Mouse (Mus musculus) kidney, embryonic 16.5 days (tissue): ENCODE measurements around the gene Prkcg. TPM values are rescaled to one million over a fixed set of nuclear protein-coding genes. Genes with fewer than 3 reads are reported as not detected.

Experiments used
- ATAC-seq: fragments of 200-750 bp; cut with Nextera tagmentation; 2 replicates; pipeline ENCODE4 v1.8.0; 2017; ENCODE audit warnings: moderate TSS enrichment; ENCODE audit not compliant: low FRiP score, low TSS enrichment
- H3K27ac ChIP-seq: fragments of 300-500 bp; sonication (generic); 2 replicates; pipeline ENCODE4 v1.5.1; 2014; ENCODE audit warnings: low read length
- H3K27me3 ChIP-seq: fragments of 300-500 bp; sonication (generic); 2 replicates; pipeline ENCODE4 v1.6.1; 2014; ENCODE audit warnings: low read length, control low read depth, mixed read lengths; ENCODE audit not compliant: insufficient read depth
- H3K36me3 ChIP-seq: fragments of 300-500 bp; sonication (generic); 2 replicates; pipeline ENCODE4 v1.6.1; 2014; ENCODE audit warnings: low read length, control low read depth, mixed read lengths; ENCODE audit not compliant: insufficient read depth
- H3K4me1 ChIP-seq: fragments of 300-500 bp; sonication (generic); 2 replicates; pipeline ENCODE4 v1.6.1; 2014; ENCODE audit warnings: low read length, control low read depth, mixed read lengths; ENCODE audit not compliant: insufficient read depth
- H3K4me2 ChIP-seq: fragments of 300-500 bp; sonication (generic); replicated peaks from 2 replicates; pipeline ENCODE4 v1.6.1; 2014; ENCODE audit warnings: low read depth, low read length
- H3K4me3 ChIP-seq: fragments of 300-500 bp; sonication (generic); 2 replicates; pipeline ENCODE4 v1.5.1; 2014; ENCODE audit warnings: mild to moderate bottlenecking, low read length
- H3K9ac ChIP-seq: fragments of 300-500 bp; sonication (generic); replicated peaks from 2 replicates; pipeline ENCODE4 v1.6.1; 2014; ENCODE audit warnings: low read length
- H3K9me3 ChIP-seq: fragments of 300-500 bp; sonication (generic); 2 replicates; pipeline ENCODE4 v1.6.1; 2016; ENCODE audit warnings: low read length, control low read depth
- WGBS: fragments of 180-500 bp; shearing (Covaris S2); extraction: QIAGEN DNeasy Blood & Tissue Kit; methylation state at CpG from one replicate; pipeline ENCODE4 v1.1.7; 2014; 5-methylcytosine and 5-hydroxymethylcytosine counted together
- polyA plus RNA-seq: library from polyadenylated mRNA; unstranded; fragments of >200 nt; fragmentation: Nextera tagmentation; extraction: Ambion mirVana; gene quantifications from 2 replicates; pipeline ENCODE4 v1.2.1, GENCODE M21; 2015

Prkcg gene
- polyA plus RNA-seq, 1 experiment from 2014 or later, result 0.14 TPM

DNA sequence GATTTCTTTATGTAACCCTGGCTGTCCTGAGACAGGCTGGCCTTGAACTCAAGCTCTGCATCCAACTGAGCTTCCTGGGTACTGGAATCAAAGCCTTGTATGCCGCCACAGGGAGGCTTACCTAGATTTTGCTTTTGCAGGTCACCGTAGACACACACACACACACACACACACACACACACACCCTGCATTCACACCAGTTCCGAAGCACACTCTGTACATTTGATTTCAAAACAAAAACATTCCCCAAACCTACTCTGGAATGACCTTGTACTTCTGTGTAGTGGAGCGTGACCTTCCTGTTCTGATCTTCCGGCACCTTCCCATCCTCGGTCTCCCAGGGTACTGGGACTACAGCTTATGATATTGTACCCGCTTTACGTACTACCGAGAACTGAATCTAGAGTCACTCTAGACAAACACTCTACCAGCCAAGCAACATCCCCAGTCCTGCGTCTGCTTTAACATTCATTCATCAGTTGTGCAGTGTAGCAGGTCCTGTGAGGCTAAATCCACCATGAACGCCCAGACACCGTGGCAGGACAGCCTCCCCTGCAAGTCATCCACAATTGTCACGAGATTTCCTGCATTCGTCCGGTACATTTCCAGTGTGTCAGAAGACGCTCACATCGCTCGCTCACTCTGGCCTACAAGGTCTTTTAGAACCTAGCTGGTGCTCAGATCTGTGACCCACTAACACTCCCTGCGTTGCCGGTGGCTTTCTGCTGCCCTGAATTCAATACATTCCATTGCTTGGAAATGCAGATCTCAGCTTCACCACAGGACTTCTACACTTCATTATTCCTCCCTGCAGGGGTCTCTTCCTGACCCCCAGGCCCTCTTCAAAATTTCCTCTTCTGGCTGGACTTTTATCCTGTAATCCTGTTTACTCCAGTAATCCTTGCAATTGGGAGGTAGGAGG lies 58.6 kb downstream of the Prkcg start:
- Histone ChIP-seq H3K36me3 (0 out of 2 replicates have a peak, but pooled peaks cover 2% of the 10 kb centered on the region), H3K27ac (no peak overlapping the region), H3K4me1 (no peaks in the 10 kb centered on the region), H3K27me3 (no peaks in the 10 kb centered on the region), H3K9ac (no peak overlapping the region), H3K4me2 (no peak overlapping the region), H3K9me3 (no peaks in the 10 kb centered on the region), H3K4me3 (no peak overlapping the region)
- WGBS, result 65% methylated on average over 20 of the region's 20 CpGs
- ATAC-seq, result no peak

DNA sequence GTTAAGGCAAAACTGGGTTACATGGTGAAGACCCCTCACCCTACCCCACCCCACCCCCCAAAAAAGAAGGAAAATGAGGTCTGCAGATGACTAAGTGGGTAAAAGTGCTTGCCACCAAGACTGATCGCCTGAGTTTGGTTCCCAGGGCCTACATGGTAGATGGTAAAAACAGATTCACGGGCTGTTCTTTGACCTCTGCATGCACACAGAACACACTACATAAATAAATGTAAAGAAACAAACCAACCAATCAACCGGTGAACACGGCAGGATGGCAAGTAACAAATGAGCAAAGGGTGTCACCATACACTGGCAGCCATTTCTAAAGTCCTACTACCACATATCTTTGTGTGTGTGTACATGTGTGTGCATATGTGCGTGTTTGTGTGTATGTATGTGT lies 59.3 kb downstream of the Prkcg start:
- no peak overlapping the region for H3K27ac ChIP-seq
- H3K4me3 ChIP-seq, result no peak overlapping the region
- WGBS, result 74% methylated on average over 5 of the region's 5 CpGs
- H3K4me2 ChIP-seq, result no peak overlapping the region
- ATAC-seq, result no peak
- H3K4me1 ChIP-seq, result no peaks in the 10 kb centered on the region
- no peaks in the 10 kb centered on the region for H3K9me3 ChIP-seq
- no peaks in the 10 kb centered on the region for H3K36me3 ChIP-seq
- no peaks in the 10 kb centered on the region for H3K27me3 ChIP-seq
- H3K9ac ChIP-seq, result no peak overlapping the region

DNA sequence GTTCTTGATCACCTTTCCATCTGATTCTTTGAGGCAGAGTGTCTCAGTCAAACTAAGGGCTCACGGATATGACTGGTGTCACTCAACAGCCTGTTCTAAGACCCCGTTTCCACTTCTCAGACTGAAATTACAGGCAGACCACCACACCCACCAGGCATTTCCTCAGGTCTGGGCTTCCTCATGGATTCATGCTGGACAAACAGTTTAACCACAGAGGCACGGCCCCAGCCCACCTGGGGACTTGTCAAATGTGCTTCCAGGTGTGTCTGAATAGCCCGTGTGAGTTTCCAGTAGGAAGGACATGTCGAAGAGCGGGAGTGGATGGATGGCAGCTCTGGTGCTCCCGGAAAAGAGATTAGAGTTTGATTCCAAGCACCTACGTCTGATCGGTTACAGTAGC lies 60.8 kb downstream of the Prkcg start:
- Histone ChIP-seq H3K4me2 (no peak overlapping the region), H3K4me1 (no peaks in the 10 kb centered on the region), H3K27ac (no peak overlapping the region), H3K4me3 (no peak overlapping the region), H3K27me3 (no peaks in the 10 kb centered on the region), H3K36me3 (no peaks in the 10 kb centered on the region), H3K9me3 (no peaks in the 10 kb centered on the region), H3K9ac (no peak overlapping the region)
- no peak for ATAC-seq
- WGBS, result 88% methylated on average over 9 of the region's 9 CpGs

GRCm38 (mm10) chr7:3351536-3351935 lies 62.6 kb downstream of the Prkcg start:
- Histone ChIP-seq H3K36me3 (no peaks in the 10 kb centered on the region), H3K4me2 (no peak overlapping the region), H3K27me3 (no peaks in the 10 kb centered on the region), H3K9me3 (no peaks in the 10 kb centered on the region), H3K4me3 (no peak overlapping the region), H3K4me1 (no peaks in the 10 kb centered on the region), H3K9ac (no peak overlapping the region), H3K27ac (no peak overlapping the region)
- ATAC-seq, result no peak
- 83% methylated on average over 1 of the region's 1 CpGs for WGBS

DNA sequence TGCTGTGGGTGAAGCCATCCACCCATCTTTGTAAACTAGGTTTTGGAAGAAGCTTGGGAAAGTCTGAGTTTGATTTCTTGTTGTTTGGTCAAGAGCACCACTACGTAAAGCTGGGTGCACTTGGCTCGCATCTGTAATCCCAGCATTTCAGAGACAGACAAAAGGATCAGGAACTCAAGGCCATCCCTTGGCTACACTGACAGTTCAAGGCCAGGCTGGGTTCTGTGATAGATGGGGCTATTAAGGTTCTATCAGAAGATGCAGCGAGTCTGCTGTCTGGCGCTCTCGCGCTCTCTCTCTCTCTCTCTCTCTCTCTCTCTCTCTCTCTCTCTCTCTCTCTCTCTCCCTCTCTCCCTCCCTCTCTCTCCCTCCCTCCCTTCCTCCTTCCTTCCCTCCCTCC lies 65.9 kb downstream of the Prkcg start:
- 84% methylated on average over 6 of the region's 6 CpGs for WGBS
- no peak overlapping the region for H3K4me2 ChIP-seq
- ATAC-seq, result no peak
- H3K9ac ChIP-seq, result no peak overlapping the region
- no peaks in the 10 kb centered on the region for H3K36me3 ChIP-seq
- no peaks in the 10 kb centered on the region for H3K4me1 ChIP-seq
- H3K4me3 ChIP-seq, result no peak overlapping the region
- no peak overlapping the region for H3K27ac ChIP-seq
- no peaks in the 10 kb centered on the region for H3K27me3 ChIP-seq
- H3K9me3 ChIP-seq, result no peaks in the 10 kb centered on the region

- Histone ChIP-seq H3K9me3 (no peaks in the 10 kb centered on the region), H3K4me2 (no peak overlapping the region), H3K4me3 (no peak overlapping the region), H3K9ac (no peak overlapping the region), H3K27me3 (no peaks in the 10 kb centered on the region), H3K4me1 (no peaks in the 10 kb centered on the region), H3K27ac (no peak overlapping the region), H3K36me3 (0 out of 2 replicates have a peak, but pooled peaks cover 5% of the 10 kb centered on the region)
- WGBS, result 96% methylated on average over 1 of the region's 1 CpGs
- no peak for ATAC-seq
These were observed 71.7 kb downstream of the Prkcg start for GRCm38 (mm10) chr7:3360678-3361077.

DNA sequence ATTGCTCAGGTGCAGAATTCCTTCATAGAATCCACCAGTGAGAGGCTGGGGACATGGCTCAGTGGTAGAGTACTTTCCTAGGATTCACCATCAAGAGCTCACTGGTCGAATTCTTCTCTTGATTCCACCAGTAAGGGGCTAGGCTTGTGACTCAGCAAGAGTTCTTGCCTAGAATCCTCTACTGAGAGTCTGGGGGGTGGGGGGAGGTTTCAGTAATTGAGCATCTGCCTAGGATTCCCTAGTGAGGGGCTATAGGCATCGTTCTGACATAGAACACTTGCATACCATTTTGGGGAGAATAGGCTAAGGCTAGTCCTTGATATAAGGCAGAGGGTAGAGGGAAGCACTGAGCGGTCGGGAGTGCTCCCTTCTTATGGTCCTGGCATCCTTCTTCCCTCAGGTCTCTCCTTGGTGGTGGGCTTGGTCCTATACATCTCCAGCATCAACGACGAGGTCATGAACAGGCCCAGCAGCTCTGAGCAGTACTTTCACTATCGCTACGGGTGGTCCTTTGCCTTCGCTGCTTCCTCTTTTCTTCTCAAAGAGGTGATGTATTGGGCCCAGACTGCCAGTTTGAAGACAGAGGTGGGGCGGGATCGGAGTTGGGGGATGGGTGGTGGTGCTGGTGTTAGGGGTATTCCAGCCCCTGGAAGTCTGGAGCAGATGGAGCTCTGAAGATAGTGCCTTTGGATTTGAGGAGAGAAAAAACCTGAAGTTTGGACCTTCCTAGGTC lies 76.7 kb downstream of the Prkcg start:
- H3K27ac ChIP-seq, result no peak overlapping the region
- peaks cover 18% of the 10 kb centered on the region for H3K27me3 ChIP-seq
- no peaks in the 10 kb centered on the region for H3K36me3 ChIP-seq
- WGBS, result 49% methylated on average over 11 of the region's 11 CpGs
- H3K4me2 ChIP-seq, result no peak overlapping the region
- H3K9me3 ChIP-seq, result no peaks in the 10 kb centered on the region
- no peak overlapping the region for H3K9ac ChIP-seq
- peaks cover 14% of the 10 kb centered on the region for H3K4me1 ChIP-seq
- no peak overlapping the region for H3K4me3 ChIP-seq
- no peak for ATAC-seq

DNA sequence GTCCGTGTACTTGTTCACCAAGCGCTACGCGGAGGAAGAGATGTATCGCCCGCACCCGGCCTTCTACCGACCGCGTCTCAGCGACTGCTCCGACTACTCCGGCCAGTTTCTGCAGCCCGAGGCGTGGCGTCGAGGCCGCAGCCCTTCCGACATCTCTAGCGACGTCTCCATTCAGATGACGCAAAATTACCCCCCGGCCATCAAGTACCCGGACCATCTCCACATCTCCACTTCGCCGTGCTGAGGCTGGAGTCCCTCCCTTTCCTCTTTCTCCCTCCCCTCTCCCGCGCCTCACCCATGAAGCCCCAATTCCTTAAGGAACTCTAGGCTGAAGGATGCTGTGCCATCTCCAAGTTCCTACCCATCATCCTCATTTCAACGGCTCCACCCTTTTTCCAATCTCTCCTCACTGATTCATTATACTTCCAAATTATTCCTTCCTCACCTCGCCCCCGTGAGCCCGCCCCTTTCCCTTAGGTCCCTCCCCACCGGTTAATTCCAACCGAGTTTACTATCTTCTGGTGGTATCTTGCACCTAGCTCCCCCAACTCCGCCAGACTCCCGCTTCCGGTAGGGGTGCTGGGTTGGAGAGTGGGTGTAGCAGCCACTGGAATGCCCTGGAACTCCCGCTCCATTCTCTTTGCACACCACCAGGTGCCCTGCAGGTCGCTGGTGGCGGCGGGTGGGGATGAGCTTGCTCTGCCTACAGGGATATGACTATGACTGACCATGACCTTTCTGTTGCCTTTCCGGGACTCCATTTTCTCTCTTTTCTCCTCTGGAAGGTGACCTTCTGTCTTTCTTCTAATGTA lies 77.9 kb downstream of the Prkcg start:
- no peaks in the 10 kb centered on the region for H3K9me3 ChIP-seq
- no peak overlapping the region for H3K9ac ChIP-seq
- 13% methylated on average over 42 of the region's 42 CpGs for WGBS
- H3K4me3 ChIP-seq, result peak overlapping the region; percentile 15
- H3K4me2 ChIP-seq, result peak overlapping the region; percentile 48
- ATAC-seq, result 0 out of 2 replicates have a peak, but pooled peaks have one; percentile 20
- peaks cover 14% of the 10 kb centered on the region for H3K4me1 ChIP-seq
- no peaks in the 10 kb centered on the region for H3K36me3 ChIP-seq
- H3K27ac ChIP-seq, result no peak overlapping the region
- H3K27me3 ChIP-seq, result peaks cover 18% of the 10 kb centered on the region

DNA sequence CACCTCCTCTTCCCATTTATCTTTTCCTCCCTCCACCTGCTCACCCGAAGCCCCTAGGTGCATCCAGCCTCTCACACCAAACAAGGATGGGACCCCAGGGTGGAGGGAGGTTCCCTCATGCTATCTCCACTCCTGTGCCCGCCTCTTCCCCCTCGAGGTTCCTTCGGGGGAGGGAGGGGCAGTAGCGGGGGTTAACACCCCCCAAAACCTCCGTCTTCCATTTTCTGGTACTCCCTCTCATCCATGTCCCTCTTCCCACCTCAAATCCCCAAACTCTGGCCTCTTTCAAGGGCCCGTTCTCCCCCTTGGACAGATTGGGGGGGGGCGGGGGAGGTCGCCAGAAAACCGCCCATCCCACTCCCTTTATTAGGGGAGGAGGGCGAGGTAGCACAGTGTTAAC lies 78.6 kb downstream of the Prkcg start:
- Histone ChIP-seq H3K9ac (no peak overlapping the region), H3K4me2 (peak overlapping the region; percentile 48), H3K4me1 (peaks cover 14% of the 10 kb centered on the region), H3K27ac (no peak overlapping the region), H3K4me3 (peak overlapping the region; percentile 15), H3K9me3 (no peaks in the 10 kb centered on the region), H3K36me3 (no peaks in the 10 kb centered on the region), H3K27me3 (peaks cover 18% of the 10 kb centered on the region)
- 4% methylated on average over 9 of the region's 11 CpGs for WGBS
- ATAC-seq, result no peak
